In genomic region chr17:47054613-47055012, GRCm38 (mm10) we compare ENCODE assay signal across 12 mouse cellular contexts. TPM values are rescaled to one million over a fixed set of nuclear protein-coding genes. Genes with fewer than 3 reads are reported as not detected.
A peak's percentile ranks its signal among the peaks of the same experiment; 100 is the strongest.
DNase-seq lines count a peak whose midpoint lies in the region; ATAC-seq and TF ChIP-seq lines count a peak whose summit lies in the region.
"Had no signal": no experiment of that assay in that cellular context is flagged by ENCODE, and none has a peak within 500 bp of the region (broad histone marks: within the 10 kb centered on the region; RNA-seq: fewer than 3 reads in every experiment).

No protein-coding gene starts in this region.

- no peaks in the 10 kb centered on the region for H3K36me3 ChIP-seq in heart, embryonic 16.5 days (ENCODE audit: control insufficient read depth, insufficient read depth)
- no peaks in the 10 kb centered on the region for H3K36me3 ChIP-seq in liver, embryonic 15.5 days (replicated peaks)
- H3K36me3 ChIP-seq in intestine, embryonic 16.5 days (ENCODE audit: control insufficient read depth, insufficient read depth, low read length) = no peaks in the 10 kb centered on the region
- no peaks in the 10 kb centered on the region for H3K36me3 ChIP-seq in hindbrain, embryonic 14.5 days (replicated peaks; ENCODE audit: control insufficient read depth, insufficient read depth)
- H3K36me3 ChIP-seq in midbrain, embryonic 16.5 days (ENCODE audit: control insufficient read depth, insufficient read depth, low read length) = no peaks in the 10 kb centered on the region
- H3K36me3 ChIP-seq: hindbrain, embryonic 15.5 days; limb, embryonic 15.5 days had no signal

- intact Hi-C loops in heart, postnatal 36 days (cut with DNase I) = no loop called here

- H3K4me2 ChIP-seq in heart, embryonic 16.5 days (ENCODE audit: low read depth, low read length) = peak overlapping the region; percentile 31; the same call in 1 of the 2 replicates
- no peak overlapping the region for H3K4me2 ChIP-seq in liver, embryonic 15.5 days
- H3K4me2 ChIP-seq in intestine, embryonic 16.5 days (ENCODE audit: low read depth, low read length) = no peak overlapping the region
- H3K4me2 ChIP-seq in hindbrain, embryonic 14.5 days (replicated peaks) = no peak overlapping the region
- H3K4me2 ChIP-seq in midbrain, embryonic 16.5 days (ENCODE audit: low read length) = no peak overlapping the region
- H3K4me2 ChIP-seq: hindbrain, embryonic 15.5 days; limb, embryonic 15.5 days had no signal

- H3K4me3 ChIP-seq in bone marrow macrophage, adult 2 months (ENCODE audit: insufficient read depth, low read length) = peak overlapping the region; percentile 51
- H3K4me3 ChIP-seq in heart, embryonic 16.5 days (ENCODE audit: low read length) = no peak overlapping the region
- H3K4me3 ChIP-seq in liver, embryonic 15.5 days (replicated peaks) = no peak overlapping the region
- no peak overlapping the region for H3K4me3 ChIP-seq in intestine, embryonic 16.5 days (ENCODE audit: low read length)
- H3K4me3 ChIP-seq in hindbrain, embryonic 14.5 days (replicated peaks; ENCODE audit: low read length) = no peak overlapping the region
- no peak overlapping the region for H3K4me3 ChIP-seq in midbrain, embryonic 16.5 days (ENCODE audit: low read depth, low read length)
- H3K4me3 ChIP-seq: hindbrain, embryonic 15.5 days; limb, embryonic 15.5 days had no signal

- peak; percentile 42 to 45 for DNase-seq in heart, adult 18-20 months
- no peak for DNase-seq in heart, postnatal 36 days
- DNase-seq in hindbrain, embryonic 14.5 days (ENCODE audit: low spot score) = no peak

- TF ChIP-seq CTCF in bone marrow macrophage, adult 2 months (IDR thresholded peaks at IDR 0.05; ENCODE audit: low read depth, low read length) = no peak

- 34% methylated on average over 11 of the region's 11 CpGs for WGBS in heart, embryonic 16.5 days
- WGBS in liver, embryonic 15.5 days (ENCODE audit: insufficient replicate concordance) = 33% methylated on average over 11 of the region's 11 CpGs
- WGBS in intestine, embryonic 16.5 days = 77% methylated on average over 11 of the region's 11 CpGs
- WGBS in hindbrain, embryonic 14.5 days = 90% methylated on average over 11 of the region's 11 CpGs
- 87% methylated on average over 11 of the region's 11 CpGs for WGBS in midbrain, embryonic 16.5 days

- 0 out of 2 replicates have a peak overlapping the region, but pooled peaks have one; percentile 21 for H3K9ac ChIP-seq in heart, embryonic 16.5 days (ENCODE audit: low read length)
- no peak overlapping the region for H3K9ac ChIP-seq in liver, embryonic 15.5 days
- no peak overlapping the region for H3K9ac ChIP-seq in intestine, embryonic 16.5 days (ENCODE audit: low read depth, low read length)
- H3K9ac ChIP-seq in hindbrain, embryonic 14.5 days = no peak overlapping the region
- H3K9ac ChIP-seq in midbrain, embryonic 16.5 days (ENCODE audit: low read depth, low read length) = no peak overlapping the region
- H3K9ac ChIP-seq: hindbrain, embryonic 15.5 days; limb, embryonic 15.5 days had no signal

- peak overlapping the region; percentile 82 for H3K27ac ChIP-seq in bone marrow macrophage, adult 2 months (ENCODE audit: insufficient read depth, low read depth, low read length)
- H3K27ac ChIP-seq in heart, embryonic 16.5 days (ENCODE audit: low read length) = peak overlapping the region; percentile 63
- no peak overlapping the region for H3K27ac ChIP-seq in liver, embryonic 15.5 days (replicated peaks)
- no peak overlapping the region for H3K27ac ChIP-seq in intestine, embryonic 16.5 days (ENCODE audit: low read length)
- H3K27ac ChIP-seq in hindbrain, embryonic 14.5 days = no peak overlapping the region
- no peak overlapping the region for H3K27ac ChIP-seq in midbrain, embryonic 16.5 days (ENCODE audit: low read length)
- H3K27ac ChIP-seq: hindbrain, embryonic 15.5 days; limb, embryonic 15.5 days had no signal

- ATAC-seq in heart, embryonic 16.5 days (replicated peaks; ENCODE audit: extremely low read depth, insufficient read depth, low FRiP score) = peak; percentile 67; the same call in 1 of the 2 replicates
- ATAC-seq in liver, embryonic 15.5 days (ENCODE audit: insufficient read depth) = 0 out of 2 replicates have a peak, but pooled peaks have one; percentile 18
- ATAC-seq in intestine, embryonic 16.5 days = no peak
- ATAC-seq in hindbrain, embryonic 14.5 days (ENCODE audit: low FRiP score) = no peak
- ATAC-seq in midbrain, embryonic 16.5 days = no peak
- ATAC-seq: activated CD4-positive, CD25-positive, alpha-beta regulatory T cell, adult 4 months; CD4-positive, CD25-positive, alpha-beta regulatory T cell, adult 4 months had no signal

- H3K27me3 ChIP-seq in heart, embryonic 16.5 days (ENCODE audit: control insufficient read depth, insufficient read depth, low read length) = no peaks in the 10 kb centered on the region
- no peaks in the 10 kb centered on the region for H3K27me3 ChIP-seq in liver, embryonic 15.5 days
- H3K27me3 ChIP-seq in intestine, embryonic 16.5 days (replicated peaks; ENCODE audit: control insufficient read depth, insufficient read depth, low read length) = no peaks in the 10 kb centered on the region
- H3K27me3 ChIP-seq in hindbrain, embryonic 14.5 days (ENCODE audit: control insufficient read depth, insufficient read depth, low read length) = no peaks in the 10 kb centered on the region
- H3K27me3 ChIP-seq in midbrain, embryonic 16.5 days (ENCODE audit: control insufficient read depth, insufficient read depth, low read depth, low read length) = no peaks in the 10 kb centered on the region
- H3K27me3 ChIP-seq: hindbrain, embryonic 15.5 days; limb, embryonic 15.5 days had no signal

- H3K4me1 ChIP-seq in bone marrow macrophage, adult 2 months (ENCODE audit: control insufficient read depth, insufficient read depth, low read length) = peaks cover 20% of the 10 kb centered on the region
- H3K4me1 ChIP-seq in heart, embryonic 16.5 days (ENCODE audit: control insufficient read depth, insufficient read depth, low read length) = peaks cover 8% of the 10 kb centered on the region
- no peaks in the 10 kb centered on the region for H3K4me1 ChIP-seq in liver, embryonic 15.5 days (replicated peaks)
- H3K4me1 ChIP-seq in intestine, embryonic 16.5 days (ENCODE audit: control insufficient read depth, insufficient read depth, low read length) = no peaks in the 10 kb centered on the region
- no peaks in the 10 kb centered on the region for H3K4me1 ChIP-seq in hindbrain, embryonic 14.5 days (replicated peaks; ENCODE audit: control insufficient read depth, insufficient read depth, low read length)
- no peaks in the 10 kb centered on the region for H3K4me1 ChIP-seq in midbrain, embryonic 16.5 days (ENCODE audit: control insufficient read depth, insufficient read depth, low read length)
- H3K4me1 ChIP-seq: hindbrain, embryonic 15.5 days had no signal

- TF ChIP-seq POLR2A in bone marrow macrophage, adult 2 months (IDR thresholded peaks at IDR 0.05; ENCODE audit: borderline replicate concordance, low read depth, low read length) = no peak

- H3K9me3 ChIP-seq in heart, embryonic 16.5 days (replicated peaks; ENCODE audit: control insufficient read depth, low read length) = peaks cover 5% of the 10 kb centered on the region
- H3K9me3 ChIP-seq in liver, embryonic 15.5 days (replicated peaks) = no peaks in the 10 kb centered on the region
- 0 out of 2 replicates have a peak, but pooled peaks cover 5% of the 10 kb centered on the region for H3K9me3 ChIP-seq in intestine, embryonic 16.5 days (ENCODE audit: control insufficient read depth, low read length)
- H3K9me3 ChIP-seq in hindbrain, embryonic 14.5 days (ENCODE audit: control insufficient read depth, low read length) = no peaks in the 10 kb centered on the region
- no peaks in the 10 kb centered on the region; the same call in 1 of the 2 replicates for H3K9me3 ChIP-seq in midbrain, embryonic 16.5 days (replicated peaks; ENCODE audit: control insufficient read depth, low read length, poor library complexity, severe bottlenecking)
- H3K9me3 ChIP-seq: limb, embryonic 15.5 days had no signal

RNA-seq across cellular contexts. Expression of gene Ubr2, which starts 44.3 kb away (rescaled TPM):
- 10 to 100 TPM; 68.8 to 77.6 TPM for total RNA-seq in heart, adult 18-20 months (2021)
- 10 to 100 TPM; 84.2 to 89.3 TPM for total RNA-seq in heart, postnatal 36 days (2021)
- 53.7 and 55.1 TPM in 2 replicates for polyA plus RNA-seq in bone marrow macrophage, adult 2 months (2012; ENCODE audit: insufficient read depth, insufficient read length, missing spikeins)
- polyA plus RNA-seq in heart, embryonic 16.5 days (2015; fragmentation: Nextera tagmentation; extraction: Ambion mirVana) = 17.1 and 17.9 TPM in 2 replicates
- polyA plus RNA-seq in liver, embryonic 15.5 days (2015; fragmentation: Nextera tagmentation; extraction: Ambion mirVana) = 8.3 and 10.0 TPM in 2 replicates
- polyA plus RNA-seq in intestine, embryonic 16.5 days (2015; fragmentation: Nextera tagmentation; extraction: Ambion mirVana) = 9.1 and 10.1 TPM in 2 replicates
- polyA plus RNA-seq in hindbrain, embryonic 14.5 days (2014; fragmentation: Nextera tagmentation; extraction: Ambion mirVana) = 22.5 and 22.9 TPM in 2 replicates
- 14.3 and 14.7 TPM in 2 replicates for polyA plus RNA-seq in midbrain, embryonic 16.5 days (2015; fragmentation: Nextera tagmentation; extraction: Ambion mirVana)

Comparison
In these comparisons a context has a peak if more than half of its experiments do, and no peak if none do; other contexts are left out.
1. DNase-seq: peak in heart, adult 18-20 months (2 of 2); none in heart, postnatal 36 days (0 of 2) and hindbrain, embryonic 14.5 days (single experiment).
2. H3K27ac ChIP-seq: peak in bone marrow macrophage, adult 2 months (single experiment) and heart, embryonic 16.5 days (single experiment); none in liver, embryonic 15.5 days (single experiment), intestine, embryonic 16.5 days (single experiment), hindbrain, embryonic 14.5 days (single experiment) and midbrain, embryonic 16.5 days (single experiment).
3. ATAC-seq: peak in heart, embryonic 16.5 days (single experiment) and liver, embryonic 15.5 days (single experiment); none in intestine, embryonic 16.5 days (single experiment), hindbrain, embryonic 14.5 days (single experiment) and midbrain, embryonic 16.5 days (single experiment).